Mouse (Mus musculus): ENCODE measurements at regions not wholly inside any gene's neighbourhood (a gene's known extent, or its start where the extent isn't known, plus 50 kb on each side); places are given as distances from the start of the nearest gene placed in this dataset.

DNA sequence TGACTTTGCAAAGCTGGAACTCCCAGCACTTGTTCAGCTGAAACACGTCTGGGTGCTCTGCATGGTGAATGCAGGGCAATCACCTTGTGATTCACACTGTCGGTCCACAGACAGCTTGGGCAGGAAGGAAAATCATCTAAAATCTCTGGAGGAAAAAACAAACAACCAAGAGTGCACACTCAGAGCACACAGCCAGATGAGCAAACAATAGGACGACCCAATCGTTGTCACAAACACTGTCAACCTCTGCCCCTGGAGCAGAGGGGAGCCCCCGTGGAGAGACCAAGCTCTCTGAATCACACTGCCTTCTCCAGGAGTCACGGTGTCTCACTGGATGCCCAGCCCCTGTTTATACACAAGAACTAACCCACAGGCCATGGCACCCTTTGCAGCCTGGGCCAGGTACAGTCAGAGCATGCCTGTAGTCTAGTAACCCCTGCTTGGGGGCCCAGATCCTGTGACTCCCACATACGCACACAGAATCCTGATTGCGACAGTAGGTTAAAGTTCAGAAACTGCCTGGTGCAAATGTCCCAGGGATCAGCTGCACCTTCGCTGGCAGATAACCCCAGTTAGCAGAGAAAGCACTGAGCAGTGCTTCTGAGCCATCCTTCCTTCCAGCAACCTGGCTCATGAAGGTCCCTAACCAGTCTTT is 63.0 kb upstream of the Rreb1 start:
- DNase-seq = no peak

DNA sequence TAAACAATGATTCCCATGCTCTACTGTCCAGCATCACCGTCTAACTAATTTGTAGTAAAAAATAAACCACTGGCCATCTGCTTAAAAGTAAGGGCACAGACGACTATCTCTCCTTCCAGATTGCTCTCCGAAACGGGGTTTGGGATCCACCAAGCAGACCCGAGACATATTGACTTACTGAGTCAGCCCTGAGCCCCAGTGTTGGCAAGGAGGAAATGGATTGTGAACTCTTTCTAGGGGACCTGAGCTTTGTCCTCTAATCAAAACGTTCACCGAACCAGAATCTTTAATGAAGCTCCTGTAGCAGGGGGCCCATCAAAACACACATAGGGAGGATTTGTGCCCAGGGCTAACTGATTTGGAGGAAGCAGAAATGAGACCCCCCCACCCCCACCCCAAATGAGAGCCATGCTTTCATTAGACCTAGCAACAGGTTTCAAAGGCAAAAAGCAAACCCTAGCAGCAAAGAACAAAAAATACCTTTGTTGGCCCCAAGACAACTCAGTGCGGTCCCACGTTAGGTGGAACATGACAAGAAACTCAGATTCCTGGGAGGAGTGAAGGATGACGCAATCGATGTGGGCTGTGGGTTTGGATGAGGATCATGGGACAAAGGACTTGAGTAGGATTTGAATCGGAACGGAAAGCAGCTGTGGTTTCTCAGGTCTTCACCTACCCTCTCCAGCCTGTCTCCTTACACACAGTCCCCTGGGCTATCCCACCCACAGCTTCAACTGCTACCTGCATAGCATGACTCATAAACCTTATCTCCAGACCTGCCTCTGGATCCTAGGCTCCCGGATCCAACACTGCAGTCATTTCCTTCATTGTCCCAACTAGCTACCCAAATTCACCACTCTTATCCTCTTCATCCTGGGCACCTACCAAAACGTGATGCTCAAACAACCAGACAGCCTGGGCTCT is 62.2 kb upstream of the Rreb1 start:
- no peak for DNase-seq

DNA sequence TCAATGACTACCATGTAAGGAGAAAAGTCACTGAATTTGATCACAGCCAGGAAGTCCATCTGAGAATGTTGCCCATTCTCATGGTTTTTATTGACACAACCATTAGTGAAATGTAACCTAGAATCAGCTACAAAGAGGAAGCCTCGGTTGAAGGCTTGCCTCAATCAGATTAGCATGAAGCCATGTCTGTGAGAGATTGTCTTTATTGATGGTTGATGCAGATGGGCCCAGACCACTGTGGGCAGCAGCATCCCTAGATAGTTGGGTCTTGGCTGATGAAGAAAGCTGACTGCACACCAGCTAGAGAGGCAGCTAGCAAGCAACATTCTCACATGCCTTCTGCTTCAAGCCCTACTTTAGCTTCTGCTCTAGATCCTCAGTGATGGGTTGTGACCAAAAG is 60.4 kb upstream of the Rreb1 start:
- no peak for DNase-seq

DNA sequence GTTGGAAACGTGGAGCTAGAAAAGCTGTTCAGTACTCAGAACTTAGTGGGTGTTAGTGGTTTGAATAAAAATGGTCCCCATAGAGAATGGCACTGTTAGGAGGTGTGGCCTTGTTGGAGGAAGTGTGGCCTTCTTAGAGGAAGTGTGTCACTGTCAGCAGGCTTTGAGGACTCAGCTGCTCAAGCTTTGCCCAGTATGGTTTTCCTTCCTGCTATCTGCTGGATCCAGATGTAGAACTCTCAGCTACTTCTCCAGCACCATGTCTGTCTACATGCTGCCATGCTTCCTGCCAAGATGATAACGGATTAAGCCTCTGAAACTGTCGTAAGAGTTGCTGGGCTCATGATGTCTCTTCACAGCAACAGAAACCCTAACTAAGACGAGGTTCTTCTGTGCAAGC is 59.8 kb upstream of the Rreb1 start:
- no peak for DNase-seq
